Mouse (Mus musculus) intestine, embryonic 15.5 days (tissue): Measurements from ENCODE around the gene Ube2q1. TPM values are rescaled to one million over a fixed set of nuclear protein-coding genes. Genes with fewer than 3 reads are reported as not detected.

Experiments
- ATAC-seq: fragments of 200-750 bp; cut with Nextera tagmentation; 2 replicates; pipeline ENCODE4 v1.8.0; 2017; ENCODE audit warnings: moderate TSS enrichment, moderate library complexity
- H3K27ac ChIP-seq: fragments of 300-500 bp; sonication (generic); 2 replicates; pipeline ENCODE4 v1.5.1; 2015; ENCODE audit warnings: mild to moderate bottlenecking, inconsistent platforms
- H3K27me3 ChIP-seq: fragments of 300-500 bp; sonication (generic); replicated peaks from 2 replicates; pipeline ENCODE4 v1.6.1; 2015; ENCODE audit warnings: inconsistent platforms
- H3K36me3 ChIP-seq: fragments of 300-500 bp; sonication (generic); 2 replicates; pipeline ENCODE4 v1.6.1; 2015; ENCODE audit warnings: inconsistent platforms
- H3K4me1 ChIP-seq: fragments of 300-500 bp; sonication (generic); replicated peaks from 2 replicates; pipeline ENCODE4 v1.6.1; 2015; ENCODE audit warnings: inconsistent platforms
- H3K4me2 ChIP-seq: fragments of 300-500 bp; sonication (generic); replicated peaks from 2 replicates; pipeline ENCODE4 v1.6.1; 2015; ENCODE audit warnings: mild to moderate bottlenecking, inconsistent platforms
- H3K4me3 ChIP-seq: fragments of 300-500 bp; sonication (generic); replicated peaks from 2 replicates; pipeline ENCODE4 v1.5.1; 2015; ENCODE audit warnings: inconsistent platforms
- H3K9ac ChIP-seq: fragments of 300-500 bp; sonication (generic); 2 replicates; pipeline ENCODE4 v1.6.1; 2015; ENCODE audit warnings: inconsistent platforms
- H3K9me3 ChIP-seq: fragments of 300-500 bp; sonication (generic); 2 replicates; pipeline ENCODE4 v1.6.1; 2016; ENCODE audit warnings: inconsistent platforms
- WGBS: fragments of 180-500 bp; shearing (Covaris S2); methylation state at CpG from one replicate; pipeline ENCODE4 v1.1.7; 2015; 5-methylcytosine and 5-hydroxymethylcytosine counted together
- polyA plus RNA-seq: library from polyadenylated mRNA; unstranded; fragments of >200 nt; fragmentation: Nextera tagmentation; extraction: Ambion mirVana; gene quantifications from 2 replicates; pipeline ENCODE4 v1.2.1, GENCODE M21; 2015

Gene Ube2q1
- polyA plus RNA-seq, 1 experiment from 2014 or later = 12.3 TPM

GRCm38 (mm10) chr3:89770425-89771002, 2.9 kb upstream of the Ube2q1 start:
- no peaks in the 10 kb centered on the region for H3K27me3 ChIP-seq
- no peak for ATAC-seq
- H3K36me3 ChIP-seq = no peaks in the 10 kb centered on the region
- H3K9me3 ChIP-seq = no peaks in the 10 kb centered on the region
- no peak overlapping the region for H3K9ac ChIP-seq
- H3K4me2 ChIP-seq = no peak overlapping the region
- H3K4me3 ChIP-seq = no peak overlapping the region
- H3K27ac ChIP-seq = no peak overlapping the region
- WGBS = 32% methylated on average over 2 of the region's 2 CpGs
- H3K4me1 ChIP-seq = peaks cover 19% of the 10 kb centered on the region

GRCm38 (mm10) chr3:89772588-89772967, 838 bp upstream of the Ube2q1 start:
- peaks cover 20% of the 10 kb centered on the region for H3K4me1 ChIP-seq
- peak overlapping the region; percentile 100 for H3K9ac ChIP-seq
- peaks cover 13% of the 10 kb centered on the region; the same call in 1 of the 2 replicates for H3K36me3 ChIP-seq
- H3K27me3 ChIP-seq = no peaks in the 10 kb centered on the region
- H3K27ac ChIP-seq = peak overlapping the region; percentile 98
- peak; percentile 71 for ATAC-seq
- H3K4me2 ChIP-seq = peak overlapping the region; percentile 88
- WGBS = under 1% methylated on average over 17 of the region's 17 CpGs
- no peaks in the 10 kb centered on the region for H3K9me3 ChIP-seq
- peak overlapping the region; percentile 99 for H3K4me3 ChIP-seq

- Histone ChIP-seq H3K27ac (peak overlapping the region; percentile 98), H3K36me3 (peaks cover 21% of the 10 kb centered on the region), H3K4me1 (peaks cover 20% of the 10 kb centered on the region), H3K9me3 (no peaks in the 10 kb centered on the region), H3K9ac (peak overlapping the region; percentile 100), H3K4me2 (peak overlapping the region; percentile 82), H3K4me3 (peak overlapping the region; percentile 99), H3K27me3 (no peaks in the 10 kb centered on the region)
- peak; percentile 51 for ATAC-seq
- WGBS = under 1% methylated on average over 33 of the region's 37 CpGs
These were observed 360 bp downstream of the Ube2q1 start for GRCm38 (mm10) chr3:89773740-89774211.

- Histone ChIP-seq H3K36me3 (peaks cover 26% of the 10 kb centered on the region), H3K9me3 (no peaks in the 10 kb centered on the region), H3K4me3 (peak overlapping the region; percentile 99), H3K27me3 (no peaks in the 10 kb centered on the region), H3K4me2 (peak overlapping the region; percentile 82), H3K27ac (peak overlapping the region; percentile 98), H3K9ac (peak overlapping the region; percentile 100), H3K4me1 (peaks cover 20% of the 10 kb centered on the region)
- no peak for ATAC-seq
- 32% methylated on average over 15 of the region's 15 CpGs for WGBS
These were observed 982 bp downstream of the Ube2q1 start for GRCm38 (mm10) chr3:89774236-89774960.

GRCm38 (mm10) chr3:89776001-89776400, 2.6 kb downstream of the Ube2q1 start:
- Histone ChIP-seq H3K36me3 (peaks cover 40% of the 10 kb centered on the region), H3K27me3 (no peaks in the 10 kb centered on the region), H3K4me1 (peaks cover 20% of the 10 kb centered on the region), H3K9ac (no peak overlapping the region), H3K27ac (no peak overlapping the region), H3K9me3 (no peaks in the 10 kb centered on the region), H3K4me2 (peak overlapping the region; percentile 82; the same call in 1 of the 2 replicates), H3K4me3 (no peak overlapping the region)
- WGBS = 84% methylated on average over 4 of the region's 4 CpGs
- ATAC-seq = no peak

GRCm38 (mm10) chr3:89780102-89780501, 6.7 kb downstream of the Ube2q1 start:
- Histone ChIP-seq H3K4me3 (no peak overlapping the region), H3K9me3 (no peaks in the 10 kb centered on the region), H3K27ac (no peak overlapping the region), H3K27me3 (no peaks in the 10 kb centered on the region), H3K4me2 (no peak overlapping the region), H3K36me3 (peaks cover 55% of the 10 kb centered on the region), H3K4me1 (peaks cover 7% of the 10 kb centered on the region), H3K9ac (no peak overlapping the region)
- 76% methylated on average over 4 of the region's 4 CpGs for WGBS
- ATAC-seq = no peak

- 0 out of 2 replicates have a peak, but pooled peaks cover 9% of the 10 kb centered on the region for H3K4me1 ChIP-seq
- H3K36me3 ChIP-seq = peaks cover 49% of the 10 kb centered on the region
- H3K4me2 ChIP-seq = no peak overlapping the region
- H3K27ac ChIP-seq = no peak overlapping the region
- ATAC-seq = no peak
- no peaks in the 10 kb centered on the region for H3K9me3 ChIP-seq
- no peaks in the 10 kb centered on the region; the same call in 1 of the 2 replicates for H3K27me3 ChIP-seq
- H3K9ac ChIP-seq = no peak overlapping the region
- 83% methylated on average over 5 of the region's 5 CpGs for WGBS
- H3K4me3 ChIP-seq = no peak overlapping the region
These were observed 8.2 kb downstream of the Ube2q1 start for GRCm38 (mm10) chr3:89781640-89782039.

GRCm38 (mm10) chr3:89784991-89785753, 11.8 kb downstream of the Ube2q1 start:
- Histone ChIP-seq H3K9ac (0 out of 2 replicates have a peak overlapping the region, but pooled peaks have one; percentile 4), H3K27ac (no peak overlapping the region), H3K4me3 (no peak overlapping the region), H3K9me3 (no peaks in the 10 kb centered on the region), H3K27me3 (no peaks in the 10 kb centered on the region; the same call in 1 of the 2 replicates), H3K36me3 (peaks cover 22% of the 10 kb centered on the region), H3K4me1 (0 out of 2 replicates have a peak, but pooled peaks cover 11% of the 10 kb centered on the region), H3K4me2 (peak overlapping the region; percentile 14; the same call in 1 of the 2 replicates)
- ATAC-seq = peak; percentile 83
- WGBS = 20% methylated on average over 11 of the region's 11 CpGs

GRCm38 (mm10) chr3:89786275-89786674, 12.9 kb downstream of the Ube2q1 start:
- Histone ChIP-seq H3K4me2 (no peak overlapping the region), H3K36me3 (peaks cover 12% of the 10 kb centered on the region), H3K4me3 (no peak overlapping the region), H3K27me3 (no peaks in the 10 kb centered on the region; the same call in 1 of the 2 replicates), H3K9ac (no peak overlapping the region), H3K4me1 (0 out of 2 replicates have a peak, but pooled peaks cover 11% of the 10 kb centered on the region), H3K9me3 (no peaks in the 10 kb centered on the region), H3K27ac (no peak overlapping the region)
- ATAC-seq = no peak
- 87% methylated on average over 6 of the region's 6 CpGs for WGBS

- WGBS = 76% methylated on average over 16 of the region's 16 CpGs
- no peak for ATAC-seq
- Histone ChIP-seq H3K4me2 (no peak overlapping the region), H3K27ac (no peak overlapping the region), H3K36me3 (no peaks in the 10 kb centered on the region), H3K27me3 (no peaks in the 10 kb centered on the region; the same call in 1 of the 2 replicates), H3K4me1 (0 out of 2 replicates have a peak, but pooled peaks cover 11% of the 10 kb centered on the region), H3K9me3 (no peaks in the 10 kb centered on the region), H3K4me3 (no peak overlapping the region), H3K9ac (no peak overlapping the region)
These were observed 15.4 kb downstream of the Ube2q1 start for GRCm38 (mm10) chr3:89788680-89789352.

- H3K27ac ChIP-seq = no peak overlapping the region
- no peak overlapping the region for H3K4me3 ChIP-seq
- H3K36me3 ChIP-seq = no peaks in the 10 kb centered on the region
- no peak overlapping the region for H3K9ac ChIP-seq
- ATAC-seq = no peak
- H3K4me2 ChIP-seq = no peak overlapping the region
- 69% methylated on average over 2 of the region's 2 CpGs for WGBS
- peaks cover 6% of the 10 kb centered on the region; the same call in 1 of the 2 replicates for H3K4me1 ChIP-seq
- no peaks in the 10 kb centered on the region for H3K27me3 ChIP-seq
- H3K9me3 ChIP-seq = no peaks in the 10 kb centered on the region
These were observed 21.2 kb downstream of the Ube2q1 start for GRCm38 (mm10) chr3:89794616-89795015.
